8 mouse cellular contexts compared by ENCODE assay signal in the genomic region with DNA sequence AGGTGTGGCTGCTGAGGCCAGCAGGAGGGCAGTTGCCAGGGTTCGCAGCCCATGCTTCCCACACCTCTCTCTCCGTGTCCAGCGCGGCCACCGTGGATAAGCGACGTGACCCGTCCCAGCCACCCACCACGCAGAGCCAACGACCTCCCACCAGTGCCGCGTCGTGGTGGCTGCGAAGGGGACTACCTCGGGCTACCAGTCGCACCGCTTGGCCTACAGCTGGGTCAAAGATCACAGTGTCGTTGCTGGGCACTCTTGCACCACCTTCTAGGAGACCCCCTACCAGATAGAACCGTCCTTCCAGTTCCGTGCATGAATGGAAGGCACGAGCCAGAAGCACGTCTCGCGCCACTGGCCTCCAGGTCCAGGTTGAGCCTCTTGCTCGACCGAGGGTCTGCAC. TPM values are rescaled to one million over a fixed set of nuclear protein-coding genes. Genes with fewer than 3 reads are reported as not detected.
DNase-seq lines count a peak whose midpoint lies in the region; ATAC-seq and TF ChIP-seq lines count a peak whose summit lies in the region.

No protein-coding gene starts in this region.

- peak overlapping the region; percentile 65 for H3K27ac ChIP-seq in kidney, embryonic 16.5 days (ENCODE audit: low read length)
- peak overlapping the region; percentile 84 for H3K27ac ChIP-seq in embryonic facial prominence, embryonic 10.5 days (replicated peaks)
- H3K27ac ChIP-seq in intestine, embryonic 14.5 days (ENCODE audit: low read depth): no peak overlapping the region
- peak overlapping the region; percentile 83 for H3K27ac ChIP-seq in midbrain, embryonic 10.5 days (replicated peaks)

- DNase-seq in kidney, postnatal 14 days: no peak
- peak; percentile 8 for DNase-seq in brain, embryonic 14.5 days (ENCODE audit: low read depth)
- DNase-seq in embryonic facial prominence, embryonic 10.5 days (ENCODE audit: low spot score): no peak
- DNase-seq in intestine, embryonic 14.5 days (ENCODE audit: low spot score): no peak
- no peak for DNase-seq in midbrain, embryonic 10.5 days (ENCODE audit: low spot score)
- DNase-seq in urinary bladder, postnatal 10 days (ENCODE audit: low spot score): no peak
- DNase-seq in adipocyte (ENCODE audit: low spot score): no peak

- ATAC-seq in kidney, embryonic 16.5 days (ENCODE audit: low FRiP score, low TSS enrichment): no peak; the same call in 1 of the 2 replicates
- ATAC-seq in intestine, embryonic 14.5 days (replicated peaks; ENCODE audit: low FRiP score, low TSS enrichment, low read depth): peak; percentile 50

- H3K9ac ChIP-seq in kidney, embryonic 16.5 days (replicated peaks; ENCODE audit: low read length): peak overlapping the region; percentile 73
- H3K9ac ChIP-seq in intestine, embryonic 14.5 days (ENCODE audit: low read length): peak overlapping the region; percentile 31

- no peak for TF ChIP-seq CTCF in brain, embryonic 14.5 days (IDR thresholded peaks at IDR 0.05; ENCODE audit: borderline replicate concordance, extremely low read depth, insufficient read depth, insufficient read length)

- peaks cover 14% of the 10 kb centered on the region for H3K36me3 ChIP-seq in kidney, embryonic 16.5 days (ENCODE audit: insufficient read depth, low read length)
- peaks cover 37% of the 10 kb centered on the region for H3K36me3 ChIP-seq in embryonic facial prominence, embryonic 10.5 days (replicated peaks)
- H3K36me3 ChIP-seq in intestine, embryonic 14.5 days (ENCODE audit: control insufficient read depth, insufficient read depth, low read length): peaks cover 33% of the 10 kb centered on the region
- H3K36me3 ChIP-seq in midbrain, embryonic 10.5 days: peaks cover 28% of the 10 kb centered on the region

- H3K9me3 ChIP-seq in kidney, embryonic 16.5 days (ENCODE audit: low read length): no peaks in the 10 kb centered on the region; the same call in 1 of the 2 replicates
- peaks cover 7% of the 10 kb centered on the region; the same call in 1 of the 2 replicates for H3K9me3 ChIP-seq in embryonic facial prominence, embryonic 10.5 days
- no peaks in the 10 kb centered on the region for H3K9me3 ChIP-seq in intestine, embryonic 14.5 days (ENCODE audit: control insufficient read depth, low read length)
- H3K9me3 ChIP-seq in midbrain, embryonic 10.5 days (replicated peaks): no peaks in the 10 kb centered on the region; the same call in 1 of the 2 replicates

- no peaks in the 10 kb centered on the region for H3K27me3 ChIP-seq in kidney, embryonic 16.5 days (ENCODE audit: insufficient read depth, low read length)
- H3K27me3 ChIP-seq in embryonic facial prominence, embryonic 10.5 days (replicated peaks; ENCODE audit: low read depth, poor library complexity, severe bottlenecking): no peaks in the 10 kb centered on the region
- no peaks in the 10 kb centered on the region for H3K27me3 ChIP-seq in intestine, embryonic 14.5 days (replicated peaks; ENCODE audit: control insufficient read depth, insufficient read depth, low read length)
- H3K27me3 ChIP-seq in midbrain, embryonic 10.5 days (ENCODE audit: low read depth, poor library complexity, severe bottlenecking): no peaks in the 10 kb centered on the region

- peak overlapping the region; percentile 60 for H3K4me3 ChIP-seq in kidney, embryonic 16.5 days (ENCODE audit: low read length)
- peak overlapping the region; percentile 67 for H3K4me3 ChIP-seq in embryonic facial prominence, embryonic 10.5 days
- H3K4me3 ChIP-seq in intestine, embryonic 14.5 days (ENCODE audit: low read depth, low read length): peak overlapping the region; percentile 59
- H3K4me3 ChIP-seq in midbrain, embryonic 10.5 days: peak overlapping the region; percentile 65

- peak overlapping the region; percentile 86 for H3K4me2 ChIP-seq in kidney, embryonic 16.5 days (replicated peaks; ENCODE audit: low read depth, low read length)
- peak overlapping the region; percentile 56 for H3K4me2 ChIP-seq in intestine, embryonic 14.5 days (ENCODE audit: low read length)

- TF ChIP-seq POLR2A in brain, embryonic 14.5 days (IDR thresholded peaks at IDR 0.05; ENCODE audit: borderline replicate concordance, extremely low read depth, insufficient read depth, insufficient read length, poor library complexity, severe bottlenecking): no peak

- H3K4me1 ChIP-seq in kidney, embryonic 16.5 days (ENCODE audit: insufficient read depth, low read length): peaks cover 13% of the 10 kb centered on the region
- peaks cover 16% of the 10 kb centered on the region for H3K4me1 ChIP-seq in embryonic facial prominence, embryonic 10.5 days
- H3K4me1 ChIP-seq in intestine, embryonic 14.5 days (replicated peaks; ENCODE audit: control insufficient read depth, insufficient read depth, low read length): peaks cover 6% of the 10 kb centered on the region
- H3K4me1 ChIP-seq in midbrain, embryonic 10.5 days: peaks cover 21% of the 10 kb centered on the region

- WGBS in kidney, embryonic 16.5 days: 2% methylated on average over 26 of the region's 26 CpGs
- 6% methylated on average over 26 of the region's 26 CpGs for WGBS in embryonic facial prominence, embryonic 10.5 days
- WGBS in intestine, embryonic 14.5 days: 9% methylated on average over 26 of the region's 26 CpGs
- WGBS in midbrain, embryonic 10.5 days: 7% methylated on average over 26 of the region's 26 CpGs

RNA-seq across cellular contexts. Expression of a gene that starts 0.3 kb away (rescaled TPM):
- 4.2 and 4.3 TPM in 2 replicates for polyA plus RNA-seq in kidney, embryonic 16.5 days (2015; fragmentation: Nextera tagmentation; extraction: Ambion mirVana)
- 3.1 and 3.7 TPM in 2 replicates for polyA plus RNA-seq in brain, embryonic 14.5 days (2012; rRNA removed)
- polyA plus RNA-seq in embryonic facial prominence, embryonic 10.5 days (2016; fragmentation: Nextera tagmentation; extraction: Ambion mirVana): 1.2 and 1.6 TPM in 2 replicates
- 1.5 and 1.7 TPM in 2 replicates for polyA plus RNA-seq in intestine, embryonic 14.5 days (2014; fragmentation: Nextera tagmentation; extraction: Ambion mirVana)
- 1.8 and 2.3 TPM in 2 replicates for polyA plus RNA-seq in midbrain, embryonic 10.5 days (2016; fragmentation: Nextera tagmentation; extraction: Ambion mirVana)

RNA-seq across cellular contexts. Expression of a gene that starts 9.6 kb away (rescaled TPM):
- 4.7 and 4.8 TPM in 2 replicates for polyA plus RNA-seq in kidney, embryonic 16.5 days (2015; fragmentation: Nextera tagmentation; extraction: Ambion mirVana)
- polyA plus RNA-seq in brain, embryonic 14.5 days (2012; rRNA removed): 1.9 and 2.8 TPM in 2 replicates
- polyA plus RNA-seq in embryonic facial prominence, embryonic 10.5 days (2016; fragmentation: Nextera tagmentation; extraction: Ambion mirVana): 2.6 and 4.6 TPM in 2 replicates
- polyA plus RNA-seq in intestine, embryonic 14.5 days (2014; fragmentation: Nextera tagmentation; extraction: Ambion mirVana): 2.6 and 2.8 TPM in 2 replicates
- 0.60 and 1.2 TPM in 2 replicates for polyA plus RNA-seq in midbrain, embryonic 10.5 days (2016; fragmentation: Nextera tagmentation; extraction: Ambion mirVana)

RNA-seq across cellular contexts. Expression of a gene that starts 14.8 kb away (rescaled TPM):
- 99.2 and 103 TPM in 2 replicates for polyA plus RNA-seq in kidney, embryonic 16.5 days (2015; fragmentation: Nextera tagmentation; extraction: Ambion mirVana)
- 45.5 and 90.3 TPM in 2 replicates for polyA plus RNA-seq in brain, embryonic 14.5 days (2012; rRNA removed)
- 156 TPM in 2 replicates for polyA plus RNA-seq in embryonic facial prominence, embryonic 10.5 days (2016; fragmentation: Nextera tagmentation; extraction: Ambion mirVana)
- 48.2 and 51.4 TPM in 2 replicates for polyA plus RNA-seq in intestine, embryonic 14.5 days (2014; fragmentation: Nextera tagmentation; extraction: Ambion mirVana)
- 146 and 155 TPM in 2 replicates for polyA plus RNA-seq in midbrain, embryonic 10.5 days (2016; fragmentation: Nextera tagmentation; extraction: Ambion mirVana)

RNA-seq across cellular contexts. Expression of a gene that starts 14.8 kb away (rescaled TPM):
- polyA plus RNA-seq in kidney, embryonic 16.5 days (2015; fragmentation: Nextera tagmentation; extraction: Ambion mirVana): 60.6 and 63.3 TPM in 2 replicates
- polyA plus RNA-seq in brain, embryonic 14.5 days (2012; rRNA removed): 57.0 and 73.1 TPM in 2 replicates
- 33.6 and 36.8 TPM in 2 replicates for polyA plus RNA-seq in embryonic facial prominence, embryonic 10.5 days (2016; fragmentation: Nextera tagmentation; extraction: Ambion mirVana)
- 31.1 and 34.6 TPM in 2 replicates for polyA plus RNA-seq in intestine, embryonic 14.5 days (2014; fragmentation: Nextera tagmentation; extraction: Ambion mirVana)
- 39.4 and 43.5 TPM in 2 replicates for polyA plus RNA-seq in midbrain, embryonic 10.5 days (2016; fragmentation: Nextera tagmentation; extraction: Ambion mirVana)

RNA-seq across cellular contexts. Expression of a gene that starts 28.5 kb away (rescaled TPM):
- 1.1 and 1.6 TPM in 2 replicates for polyA plus RNA-seq in kidney, embryonic 16.5 days (2015; fragmentation: Nextera tagmentation; extraction: Ambion mirVana)
- 0.47 and 0.52 TPM in 2 replicates for polyA plus RNA-seq in brain, embryonic 14.5 days (2012; rRNA removed)
- polyA plus RNA-seq in embryonic facial prominence, embryonic 10.5 days (2016; fragmentation: Nextera tagmentation; extraction: Ambion mirVana): 0.65 and 0.72 TPM in 2 replicates
- 1.1 and 1.3 TPM in 2 replicates for polyA plus RNA-seq in intestine, embryonic 14.5 days (2014; fragmentation: Nextera tagmentation; extraction: Ambion mirVana)
- polyA plus RNA-seq in midbrain, embryonic 10.5 days (2016; fragmentation: Nextera tagmentation; extraction: Ambion mirVana): 0.69 and 0.87 TPM in 2 replicates
